Mouse (Mus musculus) embryonic facial prominence, embryonic 14.5 days (tissue): ENCODE measurements around the gene Asf1b. TPM values are rescaled to one million over a fixed set of nuclear protein-coding genes. Genes with fewer than 3 reads are reported as not detected.

ENCODE experiments used
- ATAC-seq: fragments of 200-750 bp; cut with Nextera tagmentation; 2 replicates; pipeline ENCODE4 v1.8.0; 2017; ENCODE audit warnings: low read depth, moderate number of reproducible peaks, moderate TSS enrichment
- DNase-seq: peaks from one replicate; pipeline ENCODE4 v3.0.0-alpha.2; 2015; ENCODE audit warnings: low spot score
- H3K27ac ChIP-seq: fragments of 300-500 bp; sonication (generic); replicated peaks from 2 replicates; pipeline ENCODE4 v1.5.1; 2014; ENCODE audit warnings: low read depth, mild to moderate bottlenecking, low read length, moderate library complexity
- H3K27me3 ChIP-seq: fragments of 300-500 bp; sonication (generic); replicated peaks from 2 replicates; pipeline ENCODE4 v1.6.1; 2014; ENCODE audit warnings: low read length; ENCODE audit not compliant: control insufficient read depth, insufficient read depth
- H3K36me3 ChIP-seq: fragments of 300-500 bp; sonication (generic); 2 replicates; pipeline ENCODE4 v1.6.1; 2014; ENCODE audit warnings: low read length, mixed read lengths; ENCODE audit not compliant: control insufficient read depth, insufficient read depth
- H3K4me1 ChIP-seq: fragments of 300-500 bp; sonication (generic); 2 replicates; pipeline ENCODE4 v1.6.1; 2014; ENCODE audit warnings: antibody characterized with exemption, low read length; ENCODE audit not compliant: control insufficient read depth, insufficient read depth
- H3K4me2 ChIP-seq: fragments of 300-500 bp; sonication (generic); 2 replicates; pipeline ENCODE4 v1.6.1; 2014; ENCODE audit warnings: low read depth, mild to moderate bottlenecking, low read length, moderate library complexity, mixed read lengths
- H3K4me3 ChIP-seq: fragments of 300-500 bp; sonication (generic); 2 replicates; pipeline ENCODE4 v1.5.1; 2014; ENCODE audit warnings: low read depth, mild to moderate bottlenecking, low read length
- H3K9ac ChIP-seq: fragments of 300-500 bp; sonication (generic); 2 replicates; pipeline ENCODE4 v1.6.1; 2014; ENCODE audit warnings: low read depth, mild to moderate bottlenecking, low read length, moderate library complexity, mixed read lengths
- H3K9me3 ChIP-seq: fragments of 300-500 bp; sonication (generic); 2 replicates; pipeline ENCODE4 v1.6.1; 2016; ENCODE audit warnings: low read length; ENCODE audit not compliant: control insufficient read depth
- WGBS: fragments of 180-500 bp; shearing (Covaris S2); extraction: QIAGEN DNeasy Blood & Tissue Kit; methylation state at CpG from one replicate; pipeline ENCODE4 v1.1.7; 2014; 5-methylcytosine and 5-hydroxymethylcytosine counted together
- polyA plus RNA-seq: library from polyadenylated mRNA; unstranded; fragments of >200 nt; fragmentation: Nextera tagmentation; extraction: Ambion mirVana; gene quantifications from 2 replicates; pipeline ENCODE4 v1.2.1, GENCODE M21; 2014

Asf1b gene
- polyA plus RNA-seq: 63.9 and 68.8 TPM in 2 replicates

- ATAC-seq: peak; percentile 99
- Histone ChIP-seq H3K9ac (peak within 1 kb of the TSS; percentile 68), H3K27me3 (no peaks in the 10 kb centered on the region), H3K4me3 (peak within 1 kb of the TSS; percentile 60), H3K36me3 (no peaks in the 10 kb centered on the region), H3K9me3 (no peaks in the 10 kb centered on the region), H3K4me2 (peak within 1 kb of the TSS; percentile 87), H3K4me1 (no peaks in the 10 kb centered on the region), H3K27ac (no peak within 1 kb of the TSS; the same call in 1 of the 2 replicates)
- peak; percentile 100 for DNase-seq
- WGBS: under 1% methylated on average over 68 of the region's 75 CpGs
Observed at GRCm38 (mm10) chr8:83955106-83955957, at the start of gene Asf1b, which contains the start of gene Gm10644. Gene Asf1b, plus strand, starts transcription at chr8:83955507. Gene Gm10644, minus strand, starts transcription at chr8:83955205.

- H3K36me3 ChIP-seq: peaks cover 7% of the 10 kb centered on the region; the same call in 1 of the 2 replicates
- no peak overlapping the region for H3K4me3 ChIP-seq
- H3K4me1 ChIP-seq: peaks cover 7% of the 10 kb centered on the region
- ATAC-seq: no peak
- H3K27ac ChIP-seq: no peak overlapping the region
- no peaks in the 10 kb centered on the region for H3K9me3 ChIP-seq
- H3K4me2 ChIP-seq: no peak overlapping the region
- no peaks in the 10 kb centered on the region for H3K27me3 ChIP-seq
- 84% methylated on average over 6 of the region's 6 CpGs for WGBS
- DNase-seq: no peak
- no peak overlapping the region for H3K9ac ChIP-seq
Observed at GRCm38 (mm10) chr8:83908583-83908982, 46.7 kb upstream of the Asf1b start.

- no peak for ATAC-seq
- Histone ChIP-seq H3K36me3 (peaks cover 7% of the 10 kb centered on the region; the same call in 1 of the 2 replicates), H3K9ac (no peak overlapping the region), H3K4me3 (no peak overlapping the region), H3K27ac (no peak overlapping the region), H3K4me2 (no peak overlapping the region), H3K9me3 (no peaks in the 10 kb centered on the region), H3K4me1 (0 out of 2 replicates have a peak, but pooled peaks cover 2% of the 10 kb centered on the region), H3K27me3 (no peaks in the 10 kb centered on the region)
- 56% methylated on average over 7 of the region's 8 CpGs for whole genome bisulfite sequencing
- no peak for DNase-seq
Observed at GRCm38 (mm10) chr8:83909311-83909710, 46.0 kb upstream of the Asf1b start.

GRCm38 (mm10) chr8:83911809-83912731 is 43.2 kb upstream of the Asf1b start:
- Histone ChIP-seq H3K4me1 (peaks cover 10% of the 10 kb centered on the region; the same call in 1 of the 2 replicates), H3K4me3 (no peak overlapping the region), H3K4me2 (no peak overlapping the region), H3K27me3 (no peaks in the 10 kb centered on the region), H3K9me3 (no peaks in the 10 kb centered on the region), H3K36me3 (no peaks in the 10 kb centered on the region), H3K9ac (no peak overlapping the region), H3K27ac (no peak overlapping the region)
- DNase-seq (no peak), ATAC-seq (no peak)
- WGBS: 68% methylated on average over 5 of the region's 5 CpGs

GRCm38 (mm10) chr8:83914232-83914631 is 41.1 kb upstream of the Asf1b start:
- no peak for ATAC-seq
- DNase-seq: no peak
- Histone ChIP-seq H3K4me3 (no peak overlapping the region), H3K27ac (no peak overlapping the region), H3K9ac (no peak overlapping the region), H3K36me3 (peaks cover 7% of the 10 kb centered on the region; the same call in 1 of the 2 replicates), H3K4me2 (no peak overlapping the region), H3K4me1 (peaks cover 10% of the 10 kb centered on the region; the same call in 1 of the 2 replicates), H3K9me3 (no peaks in the 10 kb centered on the region), H3K27me3 (no peaks in the 10 kb centered on the region)
- WGBS: 84% methylated on average over 3 of the region's 3 CpGs

- Histone ChIP-seq H3K36me3 (peaks cover 13% of the 10 kb centered on the region), H3K4me2 (no peak overlapping the region), H3K9ac (no peak overlapping the region), H3K4me3 (no peak overlapping the region), H3K27ac (no peak overlapping the region), H3K4me1 (peaks cover 10% of the 10 kb centered on the region; the same call in 1 of the 2 replicates), H3K27me3 (no peaks in the 10 kb centered on the region), H3K9me3 (no peaks in the 10 kb centered on the region)
- DNase-seq (no peak), ATAC-seq (no peak)
- WGBS: 54% methylated on average over 3 of the region's 5 CpGs
Observed at GRCm38 (mm10) chr8:83914860-83915259, 40.4 kb upstream of the Asf1b start.

- no peak overlapping the region for H3K27ac ChIP-seq
- H3K9me3 ChIP-seq: no peaks in the 10 kb centered on the region
- DNase-seq (no peak), ATAC-seq (no peak)
- 66% methylated on average over 5 of the region's 5 CpGs for WGBS
- H3K27me3 ChIP-seq: no peaks in the 10 kb centered on the region
- no peak overlapping the region; the same call in 1 of the 2 replicates for H3K9ac ChIP-seq
- no peak overlapping the region for H3K4me2 ChIP-seq
- H3K4me3 ChIP-seq: no peak overlapping the region
- H3K36me3 ChIP-seq: peaks cover 23% of the 10 kb centered on the region
- peaks cover 10% of the 10 kb centered on the region; the same call in 1 of the 2 replicates for H3K4me1 ChIP-seq
Observed at GRCm38 (mm10) chr8:83916015-83916414, 39.3 kb upstream of the Asf1b start.

GRCm38 (mm10) chr8:83917566-83917965 is 37.7 kb upstream of the Asf1b start:
- Histone ChIP-seq H3K27ac (no peak overlapping the region), H3K4me2 (no peak overlapping the region), H3K27me3 (no peaks in the 10 kb centered on the region), H3K9me3 (no peaks in the 10 kb centered on the region), H3K9ac (no peak overlapping the region), H3K4me3 (no peak overlapping the region), H3K36me3 (peaks cover 37% of the 10 kb centered on the region), H3K4me1 (peaks cover 10% of the 10 kb centered on the region; the same call in 1 of the 2 replicates)
- DNase-seq: no peak
- no peak for ATAC-seq
- WGBS: 76% methylated on average over 6 of the region's 6 CpGs
